Mouse (Mus musculus): Measurements from ENCODE around the gene Hdac1. TPM values are rescaled to one million over a fixed set of nuclear protein-coding genes. Genes with fewer than 3 reads are reported as not detected.

The Hdac1 gene
- polyA plus RNA-seq, 1 experiment from 2014 or later: 179 TPM

GRCm38 (mm10) chr4:129502327-129502888 is 40.1 kb downstream of the Hdac1 start:
- no peaks in the 10 kb centered on the region for H3K27me3 ChIP-seq (replicated peaks; ENCODE audit: control insufficient read depth, insufficient read depth, low read length)
- no peaks in the 10 kb centered on the region for H3K9me3 ChIP-seq (ENCODE audit: control insufficient read depth, low read length)
- ATAC-seq (ENCODE audit: low read depth): no peak
- H3K27ac ChIP-seq (replicated peaks; ENCODE audit: low read depth, low read length): no peak overlapping the region
- no peak overlapping the region for H3K4me3 ChIP-seq (ENCODE audit: low read depth, low read length)
- H3K9ac ChIP-seq (ENCODE audit: low read depth, low read length): no peak overlapping the region
- no peaks in the 10 kb centered on the region for H3K36me3 ChIP-seq (ENCODE audit: control insufficient read depth, insufficient read depth, low read length)
- 0 out of 2 replicates have a peak, but pooled peaks cover 8% of the 10 kb centered on the region for H3K4me1 ChIP-seq (ENCODE audit: control insufficient read depth, insufficient read depth, low read length)
- no peak for DNase-seq (ENCODE audit: low spot score)
- 65% methylated on average over 9 of the region's 9 CpGs for WGBS
- H3K4me2 ChIP-seq (ENCODE audit: low read depth, low read length): no peak overlapping the region

GRCm38 (mm10) chr4:129500607-129501566 is 41.6 kb downstream of the Hdac1 start:
- peak; percentile 93 for DNase-seq (ENCODE audit: low spot score)
- Histone ChIP-seq H3K36me3 (ENCODE audit: control insufficient read depth, insufficient read depth, low read length) (no peaks in the 10 kb centered on the region), H3K27ac (replicated peaks; ENCODE audit: low read depth, low read length) (peak overlapping the region; percentile 72), H3K4me1 (ENCODE audit: control insufficient read depth, insufficient read depth, low read length) (0 out of 2 replicates have a peak, but pooled peaks cover 11% of the 10 kb centered on the region), H3K4me3 (ENCODE audit: low read depth, low read length) (peak overlapping the region; percentile 51), H3K9me3 (ENCODE audit: control insufficient read depth, low read length) (no peaks in the 10 kb centered on the region), H3K4me2 (ENCODE audit: low read depth, low read length) (peak overlapping the region; percentile 68), H3K9ac (ENCODE audit: low read depth, low read length) (peak overlapping the region; percentile 63), H3K27me3 (replicated peaks; ENCODE audit: control insufficient read depth, insufficient read depth, low read length) (no peaks in the 10 kb centered on the region)
- whole genome bisulfite sequencing: 3% methylated on average over 35 of the region's 49 CpGs
- ATAC-seq (ENCODE audit: low read depth): peak; percentile 90

GRCm38 (mm10) chr4:129500017-129500416 is 42.5 kb downstream of the Hdac1 start:
- ATAC-seq (ENCODE audit: low read depth): no peak
- Histone ChIP-seq H3K27me3 (replicated peaks; ENCODE audit: control insufficient read depth, insufficient read depth, low read length) (no peaks in the 10 kb centered on the region), H3K27ac (replicated peaks; ENCODE audit: low read depth, low read length) (peak overlapping the region; percentile 72), H3K4me3 (ENCODE audit: low read depth, low read length) (peak overlapping the region; percentile 51), H3K4me1 (ENCODE audit: control insufficient read depth, insufficient read depth, low read length) (0 out of 2 replicates have a peak, but pooled peaks cover 11% of the 10 kb centered on the region), H3K9me3 (ENCODE audit: control insufficient read depth, low read length) (no peaks in the 10 kb centered on the region), H3K4me2 (ENCODE audit: low read depth, low read length) (peak overlapping the region; percentile 68), H3K9ac (ENCODE audit: low read depth, low read length) (no peak overlapping the region), H3K36me3 (ENCODE audit: control insufficient read depth, insufficient read depth, low read length) (no peaks in the 10 kb centered on the region)
- 77% methylated on average over 8 of the region's 8 CpGs for WGBS
- DNase-seq (ENCODE audit: low spot score): no peak

- no peaks in the 10 kb centered on the region for H3K9me3 ChIP-seq (ENCODE audit: control insufficient read depth, low read length)
- H3K4me3 ChIP-seq (ENCODE audit: low read depth, low read length): no peak overlapping the region
- 0 out of 2 replicates have a peak, but pooled peaks cover 11% of the 10 kb centered on the region for H3K4me1 ChIP-seq (ENCODE audit: control insufficient read depth, insufficient read depth, low read length)
- no peaks in the 10 kb centered on the region for H3K36me3 ChIP-seq (ENCODE audit: control insufficient read depth, insufficient read depth, low read length)
- ATAC-seq (ENCODE audit: low read depth) (no peak), DNase-seq (ENCODE audit: low spot score) (no peak)
- 69% methylated on average over 3 of the region's 3 CpGs for WGBS
- H3K27me3 ChIP-seq (replicated peaks; ENCODE audit: control insufficient read depth, insufficient read depth, low read length): no peaks in the 10 kb centered on the region
- no peak overlapping the region for H3K9ac ChIP-seq (ENCODE audit: low read depth, low read length)
- no peak overlapping the region for H3K27ac ChIP-seq (replicated peaks; ENCODE audit: low read depth, low read length)
- H3K4me2 ChIP-seq (ENCODE audit: low read depth, low read length): no peak overlapping the region
Measured at GRCm38 (mm10) chr4:129498941-129499340, 43.6 kb downstream of the Hdac1 start.

GRCm38 (mm10) chr4:129496631-129497030 is 45.9 kb downstream of the Hdac1 start:
- Histone ChIP-seq H3K9ac (ENCODE audit: low read depth, low read length) (peak overlapping the region; percentile 34; the same call in 1 of the 2 replicates), H3K9me3 (ENCODE audit: control insufficient read depth, low read length) (no peaks in the 10 kb centered on the region), H3K4me3 (ENCODE audit: low read depth, low read length) (no peak overlapping the region), H3K27me3 (replicated peaks; ENCODE audit: control insufficient read depth, insufficient read depth, low read length) (peaks cover 11% of the 10 kb centered on the region), H3K4me2 (ENCODE audit: low read depth, low read length) (peak overlapping the region; percentile 28; the same call in 1 of the 2 replicates), H3K4me1 (ENCODE audit: control insufficient read depth, insufficient read depth, low read length) (0 out of 2 replicates have a peak, but pooled peaks cover 6% of the 10 kb centered on the region), H3K27ac (replicated peaks; ENCODE audit: low read depth, low read length) (no peak overlapping the region), H3K36me3 (ENCODE audit: control insufficient read depth, insufficient read depth, low read length) (no peaks in the 10 kb centered on the region)
- peak; percentile 50 for DNase-seq (ENCODE audit: low spot score)
- 23% methylated on average over 6 of the region's 6 CpGs for WGBS
- no peak for ATAC-seq (ENCODE audit: low read depth)

- 28% methylated on average over 16 of the region's 16 CpGs for WGBS
- H3K27me3 ChIP-seq (replicated peaks; ENCODE audit: control insufficient read depth, insufficient read depth, low read length): peaks cover 18% of the 10 kb centered on the region
- DNase-seq (ENCODE audit: low spot score) (peak; percentile 39), ATAC-seq (ENCODE audit: low read depth) (no peak)
- no peaks in the 10 kb centered on the region for H3K36me3 ChIP-seq (ENCODE audit: control insufficient read depth, insufficient read depth, low read length)
- H3K9me3 ChIP-seq (ENCODE audit: control insufficient read depth, low read length): no peaks in the 10 kb centered on the region
- H3K27ac ChIP-seq (replicated peaks; ENCODE audit: low read depth, low read length): no peak overlapping the region
- peak overlapping the region; percentile 28; the same call in 1 of the 2 replicates for H3K4me2 ChIP-seq (ENCODE audit: low read depth, low read length)
- H3K4me3 ChIP-seq (ENCODE audit: low read depth, low read length): no peak overlapping the region
- H3K9ac ChIP-seq (ENCODE audit: low read depth, low read length): peak overlapping the region; percentile 34; the same call in 1 of the 2 replicates
- 0 out of 2 replicates have a peak, but pooled peaks cover 3% of the 10 kb centered on the region for H3K4me1 ChIP-seq (ENCODE audit: control insufficient read depth, insufficient read depth, low read length)
Measured at GRCm38 (mm10) chr4:129495672-129496562, 46.6 kb downstream of the Hdac1 start.

GRCm38 (mm10) chr4:129494681-129495080 is 47.8 kb downstream of the Hdac1 start:
- 73% methylated on average over 6 of the region's 7 CpGs for WGBS
- Histone ChIP-seq H3K27me3 (replicated peaks; ENCODE audit: control insufficient read depth, insufficient read depth, low read length) (peaks cover 23% of the 10 kb centered on the region), H3K9ac (ENCODE audit: low read depth, low read length) (no peak overlapping the region), H3K4me1 (ENCODE audit: control insufficient read depth, insufficient read depth, low read length) (0 out of 2 replicates have a peak, but pooled peaks cover 3% of the 10 kb centered on the region), H3K4me3 (ENCODE audit: low read depth, low read length) (no peak overlapping the region), H3K27ac (replicated peaks; ENCODE audit: low read depth, low read length) (no peak overlapping the region), H3K36me3 (ENCODE audit: control insufficient read depth, insufficient read depth, low read length) (no peaks in the 10 kb centered on the region), H3K4me2 (ENCODE audit: low read depth, low read length) (no peak overlapping the region), H3K9me3 (ENCODE audit: control insufficient read depth, low read length) (no peaks in the 10 kb centered on the region)
- DNase-seq (ENCODE audit: low spot score): no peak
- no peak for ATAC-seq (ENCODE audit: low read depth)

Data from embryonic facial prominence, embryonic 14.5 days (tissue).